Mouse (Mus musculus) lung, adult 10 weeks (tissue): ENCODE measurements around the gene Sgce. TPM values are rescaled to one million over a fixed set of nuclear protein-coding genes. Genes with fewer than 3 reads are reported as not detected.

Experiments used
- polyA plus RNA-seq: library from polyadenylated mRNA; stranded (reverse); fragments of 350-450 nt; fragmentation: Illumina TruSeq; extraction: RNeasy Lipid Tissue Mini Kit (QIAGEN cat#74804); gene quantifications from one replicate; pipeline ENCODE4 v1.2.3, GENCODE M21; 2014; ENCODE audit warnings: low read depth, low replicate concordance; ENCODE audit not compliant: insufficient read depth

Sgce gene
- 65.4 TPM for polyA plus RNA-seq

GRCm38 (mm10) chr6:4746696-4747439, at the start of gene Sgce, which contains the start of gene Peg10:
Gene Sgce, minus strand, starts transcription at chr6:4747207.
Gene Peg10, plus strand, starts transcription at chr6:4747306.

Other genes with a start within 250 kb of the Sgce start
- gene Col1a2, start 242.4 kb downstream of the Sgce start, polyA plus RNA-seq = 70.3 TPM
- gene Casd1, start 146.4 kb downstream of the Sgce start, polyA plus RNA-seq = 16.0 TPM
- gene Peg10, start 99 bp upstream of the Sgce start, polyA plus RNA-seq = 0.80 TPM
- 6.9 TPM for gene Ppp1r9a, start 155.7 kb upstream of the Sgce start, polyA plus RNA-seq